Mouse (Mus musculus): Measurements from ENCODE around the gene Olfr68.

- peak; percentile 82 for TF ChIP-seq CTCF (IDR thresholded peaks at IDR 0.05; ENCODE audit: low read depth)
- no peak for TF ChIP-seq EP300 (IDR thresholded peaks at IDR 0.05; ENCODE audit: low read depth)
These were observed 27.4 kb upstream of the Olfr68 start for GRCm38 (mm10) chr7:103806856-103807255.
